Mouse (Mus musculus) CH12.LX (cell line): Measurements from ENCODE around the gene Gm12166. TPM values are rescaled to one million over a fixed set of nuclear protein-coding genes. Genes with fewer than 3 reads are reported as not detected.

Source experiments
- DNase-seq: peaks from one replicate; pipeline ENCODE4 v3.0.0-alpha.2; 2013; ENCODE audit errors: extremely low read depth
- H3K27ac ChIP-seq: 2 replicates; pipeline ENCODE4 v1.5.1; 2012; ENCODE audit warnings: low read depth, mild to moderate bottlenecking, control low read depth, moderate library complexity; ENCODE audit not compliant: insufficient read depth
- H3K27me3 ChIP-seq: replicated peaks from 2 replicates; pipeline ENCODE3; 2012; ENCODE audit warnings: inconsistent platforms
- H3K36me3 ChIP-seq, 2 experiments: replicated peaks in 1 of 2; 2 replicates each; pipeline versions ENCODE3 to v1.6.1; 2012; ENCODE audit warnings: inconsistent platforms in 1 of 2, low read length in 1 of 2, mild to moderate bottlenecking in 1 of 2, mixed read lengths in 1 of 2, moderate library complexity in 1 of 2; ENCODE audit not compliant: control insufficient read depth in 1 of 2, insufficient read depth in 1 of 2
- H3K4me1 ChIP-seq, 2 experiments: 2 replicates each; pipeline ENCODE4 v1.6.1; 2012; ENCODE audit warnings: inconsistent platforms in 1 of 2, moderate library complexity in 1 of 2; ENCODE audit not compliant: insufficient read depth in 2 of 2, control insufficient read depth in 1 of 2
- H3K4me2 ChIP-seq: 2 replicates; pipeline ENCODE4 v1.6.1; 2012; ENCODE audit warnings: low read depth, mild to moderate bottlenecking, control low read depth; ENCODE audit not compliant: poor library complexity, insufficient read depth, severe bottlenecking
- H3K4me3 ChIP-seq, 3 experiments: fragments of 150-350 bp in 1 of 3; sonication (generic) in 1 of 3; replicated peaks in 1 of 3; 2 replicates each; pipeline versions ENCODE3 to v1.5.1; 2011 to 2012; ENCODE audit warnings: low read depth in 2 of 3, low read length in 2 of 3, mild to moderate bottlenecking in 2 of 3, moderate library complexity in 2 of 3, control low read depth in 1 of 3, improper control_type of control experiment in 1 of 3, inconsistent platforms in 1 of 3, mixed read lengths in 1 of 3; ENCODE audit not compliant: poor library complexity in 1 of 3
- H3K79me2 ChIP-seq: replicated peaks from 2 replicates; pipeline ENCODE4 v1.6.1; 2012; ENCODE audit warnings: mild to moderate bottlenecking, moderate library complexity; ENCODE audit not compliant: control insufficient read depth, poor library complexity, insufficient read depth, severe bottlenecking; ENCODE audit errors: extremely low read depth
- H3K9ac ChIP-seq: 2 replicates; pipeline ENCODE4 v1.6.1; 2012; ENCODE audit warnings: low read depth, mild to moderate bottlenecking, control low read depth, moderate library complexity; ENCODE audit not compliant: insufficient read depth
- H3K9me3 ChIP-seq: replicated peaks from 2 replicates; pipeline ENCODE3; 2012; ENCODE audit warnings: low read length, inconsistent platforms, mixed read lengths
- BHLHE40 ChIP-seq: IDR thresholded peaks from 2 replicates; pipeline ENCODE4 v1.6.1; 2011; ENCODE audit warnings: mild to moderate bottlenecking, low read depth, low read length, improper control_type of control experiment
- CTCF ChIP-seq, 2 experiments: IDR thresholded peaks in 1 of 2; conservative IDR thresholded peaks in 1 of 2; 2 replicates each; pipeline ENCODE4 v1.5.1; 2011 to 2012; ENCODE audit warnings: low read depth in 2 of 2, low read length in 2 of 2, improper control_type of control experiment in 1 of 2, inconsistent platforms in 1 of 2, mild to moderate bottlenecking in 1 of 2, moderate library complexity in 1 of 2
- ELF1 ChIP-seq: IDR thresholded peaks from 2 replicates; pipeline ENCODE4 v1.6.1; 2014; ENCODE audit warnings: low read depth, mild to moderate bottlenecking, inconsistent platforms, low read length, improper control_type of control experiment
- HCFC1 ChIP-seq: IDR thresholded peaks from 2 replicates; pipeline ENCODE4 v1.6.1; 2012; ENCODE audit warnings: low read depth, mild to moderate bottlenecking, inconsistent platforms, low read length, improper control_type of control experiment
- IRF4 ChIP-seq: IDR thresholded peaks from 2 replicates; pipeline ENCODE4 v1.6.1; 2014; ENCODE audit warnings: low read depth, mild to moderate bottlenecking, inconsistent platforms, low read length, improper control_type of control experiment
- MAZ ChIP-seq: IDR thresholded peaks from 2 replicates; pipeline ENCODE4 v1.6.1; 2012; ENCODE audit warnings: low read depth, mild to moderate bottlenecking, inconsistent platforms, low read length, improper control_type of control experiment, moderate library complexity
- MEF2A ChIP-seq: IDR thresholded peaks from 2 replicates; pipeline ENCODE4 v1.6.1; 2014; ENCODE audit warnings: low read depth, mild to moderate bottlenecking, inconsistent platforms, low read length, improper control_type of control experiment, borderline replicate concordance
- PAX5 ChIP-seq: IDR thresholded peaks from 2 replicates; pipeline ENCODE4 v1.6.1; 2012; ENCODE audit warnings: low read length, inconsistent platforms, mixed read lengths
- POLR2A ChIP-seq: IDR thresholded peaks from 2 replicates; pipeline ENCODE4 v1.6.1; 2011; ENCODE audit warnings: low read depth, mild to moderate bottlenecking, improper control_type of control experiment, low read length
- RAD21 ChIP-seq: IDR thresholded peaks from 2 replicates; pipeline ENCODE4 v1.6.1; 2011; ENCODE audit warnings: low read depth, mild to moderate bottlenecking, low read length, improper control_type of control experiment, moderate library complexity
- SIN3A ChIP-seq: IDR thresholded peaks from 2 replicates; pipeline ENCODE4 v1.6.1; 2012; ENCODE audit warnings: low read length, improper control_type of control experiment, inconsistent platforms
- SMC3 ChIP-seq: IDR thresholded peaks from 2 replicates; pipeline ENCODE4 v1.6.1; 2011; ENCODE audit warnings: low read depth, low read length, improper control_type of control experiment
- TBP ChIP-seq: conservative IDR thresholded peaks from 2 replicates; pipeline ENCODE4 v1.6.1; 2011; ENCODE audit warnings: low read depth, low read length, improper control_type of control experiment
- TCF12 ChIP-seq: IDR thresholded peaks from 2 replicates; pipeline ENCODE4 v1.6.1; 2014; ENCODE audit warnings: low read depth, mild to moderate bottlenecking, inconsistent platforms, low read length, improper control_type of control experiment
- USF1 ChIP-seq: IDR thresholded peaks from 2 replicates; pipeline ENCODE4 v1.6.1; 2014; ENCODE audit warnings: low read depth, mild to moderate bottlenecking, inconsistent platforms, low read length, improper control_type of control experiment
- ZKSCAN1 ChIP-seq: IDR thresholded peaks from 2 replicates; pipeline ENCODE4 v1.6.1; 2012; ENCODE audit warnings: low read depth, inconsistent platforms, low read length, improper control_type of control experiment, borderline replicate concordance
- ZMIZ1 ChIP-seq: IDR thresholded peaks from 2 replicates; pipeline ENCODE4 v1.6.1; 2012; ENCODE audit warnings: low read depth, mild to moderate bottlenecking, inconsistent platforms, low read length, improper control_type of control experiment
- dilution Hi-C: fragments of 300-500 bp; cut with MboI; formaldehyde crosslinking; loops from 2 replicates; pipeline ENCODE4 v1.14.3; 2020; ENCODE audit warnings: low sequenced_read_pairs; ENCODE audit not compliant: extremely low pct_unique_long_range_greater_than_20kb, extremely low pct_ligation_motif_present
- in situ Hi-C: fragments of 300-500 bp; cut with MboI; formaldehyde crosslinking; loops from 3 replicates; pipeline ENCODE4 v1.14.3; 2019; ENCODE audit warnings: low sequenced_read_pairs, low pct_ligation_motif_present, low pct_unique_long_range_greater_than_20kb, mixed read lengths
- polyA plus RNA-seq: library from polyadenylated mRNA; unstranded; fragments of >175 nt; gene quantifications from 2 replicates; pipeline ENCODE4 v1.2.1, GENCODE M21; 2012; ENCODE audit warnings: low read depth; ENCODE audit not compliant: insufficient read length
- total RNA-seq, 2 experiments: library from RNA; depleted of rRNA; stranded (reverse); fragments of 300-350 nt in 1 of 2; fragments of >200 nt in 1 of 2; gene quantifications; 2 replicates each; pipeline ENCODE4 v1.2.3; 2012 to 2014

Gm12166 gene
- total and polyA plus RNA-seq, 3 experiments = 2.3 to 19.0 (median 2.9) TPM

GRCm38 (mm10) chr11:46070789-46071188 lies 18.7 kb upstream of the Gm12166 start:
- dilution Hi-C loops (no loop called here), in situ Hi-C loops (no loop called here)
- no peak overlapping the region for H3K4me2 ChIP-seq
- no peak overlapping the region for H3K4me3 ChIP-seq
- H3K79me2 ChIP-seq = no peaks in the 10 kb centered on the region
- no peak for TF ChIP-seq HCFC1
- peak in 1 of 2 experiments; percentile 51; a peak in 2 of 4 replicates for TF ChIP-seq CTCF (conservative IDR thresholded peaks at IDR 0.05 in 1 of 2, IDR thresholded peaks at IDR 0.05 in 1 of 2; ENCODE audit: low read depth in 2 of 2, low read length in 2 of 2)
- no peak for TF ChIP-seq BHLHE40
- no peak for TF ChIP-seq TCF12
- TF ChIP-seq MAZ = no peak
- TF ChIP-seq SMC3 = peak; percentile 25; the same call in 1 of the 2 replicates
- no peak for TF ChIP-seq ZKSCAN1
- H3K4me1 ChIP-seq = peaks cover 0 to 21% of the 10 kb centered on the region in 2 experiments; a peak in 3 of 4 replicates
- no peaks in the 10 kb centered on the region for H3K27me3 ChIP-seq
- H3K9me3 ChIP-seq = no peaks in the 10 kb centered on the region
- H3K36me3 ChIP-seq = no peaks in the 10 kb centered on the region
- no peak overlapping the region for H3K9ac ChIP-seq
- H3K27ac ChIP-seq = no peak overlapping the region
- no peak for DNase-seq

DNA sequence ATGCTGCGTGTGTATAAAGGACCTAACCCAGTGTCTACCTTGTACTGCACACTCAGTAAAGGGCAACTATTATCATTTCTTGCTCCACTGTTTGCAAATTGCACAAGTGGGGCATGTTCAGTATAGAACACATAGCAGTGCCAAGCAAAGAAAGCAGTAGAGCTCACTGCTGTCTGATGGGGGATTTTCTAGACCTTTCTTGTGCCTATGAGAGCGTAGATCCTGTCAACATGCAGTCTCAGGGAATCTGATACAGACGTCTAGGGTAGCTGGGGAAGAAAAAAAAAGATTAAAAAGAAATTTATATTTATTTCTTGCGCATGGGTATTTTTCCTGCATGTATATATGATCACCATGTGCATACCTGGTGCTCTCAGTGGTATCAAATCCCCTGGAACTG lies 18.0 kb upstream of the Gm12166 start:
- no peak overlapping the region for H3K27ac ChIP-seq
- peaks cover 0 to 21% of the 10 kb centered on the region in 2 experiments; a peak in 3 of 4 replicates for H3K4me1 ChIP-seq
- no peak overlapping the region for H3K4me2 ChIP-seq
- DNase-seq = no peak
- H3K9me3 ChIP-seq = no peaks in the 10 kb centered on the region
- no peak overlapping the region for H3K4me3 ChIP-seq
- H3K79me2 ChIP-seq = no peaks in the 10 kb centered on the region
- no peaks in the 10 kb centered on the region for H3K36me3 ChIP-seq
- H3K27me3 ChIP-seq = no peaks in the 10 kb centered on the region
- H3K9ac ChIP-seq = no peak overlapping the region
- in situ Hi-C loops (no loop called here), dilution Hi-C loops (no loop called here)
- TF ChIP-seq PAX5 = no peak
- no peak for TF ChIP-seq RAD21
- no peak for TF ChIP-seq IRF4
- TF ChIP-seq ELF1 = no peak
- no peak for TF ChIP-seq POLR2A
- TF ChIP-seq ZMIZ1 = no peak
- no peak for TF ChIP-seq USF1
- no peak for TF ChIP-seq MEF2A
- no peak for TF ChIP-seq SIN3A
- no peak for TF ChIP-seq TBP
- TF ChIP-seq, all 38 proteins: peak for 0
